Mouse (Mus musculus) heart, embryonic 13.5 days (tissue): ENCODE measurements at regions not wholly inside any gene's neighbourhood (a gene's known extent, or its start where the extent isn't known, plus 50 kb on each side); places are given as distances from the start of the nearest gene placed in this dataset.
A peak's percentile ranks its signal among the peaks of the same experiment; 100 is the strongest.

Experiments
- ATAC-seq: fragments of 200-750 bp; cut with Nextera tagmentation; 2 replicates; pipeline ENCODE4 v1.8.0; 2017; ENCODE audit warnings: moderate TSS enrichment; ENCODE audit not compliant: insufficient number of reproducible peaks, low FRiP score, low TSS enrichment; ENCODE audit errors: extremely low read depth
- H3K27ac ChIP-seq: fragments of 300-500 bp; sonication (generic); replicated peaks from 2 replicates; pipeline ENCODE4 v1.5.1; 2015; ENCODE audit warnings: moderate library complexity, mild to moderate bottlenecking, inconsistent platforms
- H3K27me3 ChIP-seq: fragments of 300-500 bp; sonication (generic); replicated peaks from 2 replicates; pipeline ENCODE4 v1.6.1; 2015; ENCODE audit warnings: mild to moderate bottlenecking, inconsistent platforms
- H3K36me3 ChIP-seq: fragments of 300-500 bp; sonication (generic); 2 replicates; pipeline ENCODE4 v1.6.1; 2015; ENCODE audit warnings: mild to moderate bottlenecking, inconsistent platforms
- H3K4me1 ChIP-seq: fragments of 300-500 bp; sonication (generic); 2 replicates; pipeline ENCODE4 v1.6.1; 2015; ENCODE audit warnings: inconsistent platforms
- H3K4me2 ChIP-seq: fragments of 300-500 bp; sonication (generic); 2 replicates; pipeline ENCODE4 v1.6.1; 2015; ENCODE audit warnings: inconsistent platforms, mild to moderate bottlenecking, moderate library complexity
- H3K4me3 ChIP-seq: fragments of 300-500 bp; sonication (generic); 2 replicates; pipeline ENCODE4 v1.5.1; 2015; ENCODE audit warnings: moderate library complexity, mild to moderate bottlenecking, inconsistent platforms
- H3K9ac ChIP-seq: fragments of 300-500 bp; sonication (generic); 2 replicates; pipeline ENCODE4 v1.6.1; 2015; ENCODE audit warnings: inconsistent platforms, mild to moderate bottlenecking, moderate library complexity
- H3K9me3 ChIP-seq: fragments of 300-500 bp; sonication (generic); 2 replicates; pipeline ENCODE4 v1.6.1; 2016; ENCODE audit warnings: inconsistent platforms
- WGBS: fragments of 180-500 bp; shearing (Covaris S2); methylation state at CpG from one replicate; pipeline ENCODE4 v1.1.7; 2015; ENCODE audit warnings: mixed read lengths; 5-methylcytosine and 5-hydroxymethylcytosine counted together

DNA sequence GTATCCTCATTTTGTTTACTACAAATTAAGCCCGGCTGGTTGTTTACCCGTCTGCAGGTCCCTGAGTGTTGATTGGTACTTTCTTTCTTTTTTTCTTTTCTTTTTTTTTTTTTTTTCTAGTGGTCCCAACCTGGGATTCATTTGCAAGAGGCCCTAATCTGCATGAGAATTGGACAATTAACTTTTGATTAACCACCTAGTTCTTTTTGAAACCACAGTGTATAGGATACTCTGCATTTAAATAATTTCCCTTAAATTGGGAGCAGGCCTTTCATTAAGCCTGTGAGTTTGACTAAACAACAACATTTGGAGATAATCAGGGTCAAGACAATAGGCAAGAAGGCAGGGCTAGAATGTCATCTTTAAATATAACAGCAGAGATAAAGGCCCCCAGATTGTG is 78.5 kb upstream of the Mki67 start:
- Histone ChIP-seq H3K4me2 (no peak overlapping the region), H3K9me3 (no peaks in the 10 kb centered on the region), H3K9ac (no peak overlapping the region), H3K27me3 (no peaks in the 10 kb centered on the region), H3K4me3 (no peak overlapping the region), H3K36me3 (no peaks in the 10 kb centered on the region), H3K4me1 (peaks cover 24% of the 10 kb centered on the region), H3K27ac (no peak overlapping the region)
- ATAC-seq = no peak
- 69% methylated on average over 2 of the region's 2 CpGs for whole genome bisulfite sequencing

DNA sequence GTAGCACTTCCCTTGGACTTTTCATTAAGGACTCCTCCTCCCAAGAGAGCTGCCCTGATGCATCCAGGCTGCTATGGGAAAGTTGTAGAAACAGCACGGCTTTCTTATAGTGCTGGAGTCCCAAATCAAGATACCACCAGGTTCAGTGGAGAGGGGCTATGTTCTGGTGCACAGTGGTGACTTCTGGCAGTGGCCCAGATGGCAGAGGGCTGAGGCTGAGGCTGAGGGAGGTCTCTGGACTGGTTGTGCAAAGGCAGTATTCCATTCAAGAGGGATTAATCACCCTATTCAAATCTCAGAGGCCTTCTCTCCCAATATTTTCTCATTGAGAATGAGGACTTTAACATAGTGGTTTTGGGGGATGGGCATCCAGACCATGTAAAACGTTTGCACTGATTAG is 82.3 kb upstream of the Mki67 start:
- ATAC-seq = no peak
- no peaks in the 10 kb centered on the region for H3K36me3 ChIP-seq
- H3K4me1 ChIP-seq = peaks cover 15% of the 10 kb centered on the region
- 30% methylated on average over 2 of the region's 2 CpGs for WGBS
- H3K9me3 ChIP-seq = no peaks in the 10 kb centered on the region
- no peak overlapping the region for H3K9ac ChIP-seq
- H3K4me2 ChIP-seq = no peak overlapping the region
- H3K27ac ChIP-seq = no peak overlapping the region
- no peaks in the 10 kb centered on the region for H3K27me3 ChIP-seq
- H3K4me3 ChIP-seq = no peak overlapping the region

DNA sequence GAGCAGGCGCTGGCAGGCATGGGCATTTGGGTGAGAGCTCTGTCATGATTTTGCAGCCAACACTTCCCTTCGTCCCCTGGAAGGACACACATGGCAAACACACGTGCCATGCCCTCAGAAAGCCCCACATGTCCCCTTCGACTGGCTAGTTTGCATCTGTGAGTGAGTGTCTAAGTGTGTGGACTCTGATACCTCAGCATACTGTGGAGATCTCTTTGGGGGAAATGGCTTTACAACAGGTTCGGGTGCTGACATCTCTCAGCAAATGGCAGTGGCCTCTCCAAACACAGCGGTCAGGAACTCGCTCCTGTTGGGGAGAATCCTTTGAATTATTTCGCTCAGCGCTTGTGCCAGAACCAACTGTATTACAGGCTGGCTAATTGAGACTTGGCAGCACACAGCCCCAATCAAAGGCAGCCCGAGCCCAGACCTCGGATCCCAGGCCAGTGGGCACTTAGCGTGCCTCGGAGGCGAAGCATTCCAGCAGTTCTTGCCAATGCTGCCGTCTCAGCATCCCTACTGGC is 86.5 kb upstream of the Mki67 start:
- ATAC-seq = no peak
- no peak overlapping the region for H3K27ac ChIP-seq
- H3K4me2 ChIP-seq = no peak overlapping the region

DNA sequence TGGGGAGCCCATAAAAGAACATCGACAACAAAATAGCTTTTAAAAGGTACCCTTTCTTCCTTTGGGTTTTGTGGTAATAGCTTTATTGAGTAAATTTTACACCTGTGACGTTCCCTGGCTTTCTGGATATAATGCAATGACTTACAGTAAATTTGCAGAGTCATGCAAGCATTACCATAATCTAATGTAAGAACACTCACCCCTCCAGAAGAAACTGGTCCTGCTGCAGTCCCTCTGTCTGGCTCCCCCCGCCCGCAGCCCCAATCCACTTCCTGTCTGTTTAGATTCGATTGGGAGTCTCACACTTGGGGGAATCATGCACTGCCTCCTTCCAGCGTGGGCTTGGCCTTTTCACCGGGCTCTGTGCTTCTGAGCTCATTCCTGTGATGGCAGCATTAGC is 88.6 kb upstream of the Mki67 start:
- Histone ChIP-seq H3K4me2 (no peak overlapping the region), H3K9me3 (no peaks in the 10 kb centered on the region), H3K4me1 (peaks cover 3% of the 10 kb centered on the region), H3K27ac (no peak overlapping the region), H3K9ac (no peak overlapping the region), H3K36me3 (no peaks in the 10 kb centered on the region), H3K27me3 (0 out of 2 replicates have a peak, but pooled peaks cover 3% of the 10 kb centered on the region), H3K4me3 (no peak overlapping the region)
- no peak for ATAC-seq
- WGBS = 38% methylated on average over 7 of the region's 7 CpGs

More for the DNA sequence above, 86.5 kb upstream of the Mki67 start:
- Histone ChIP-seq H3K27me3 (no peaks in the 10 kb centered on the region), H3K4me1 (no peaks in the 10 kb centered on the region), H3K9ac (no peak overlapping the region), H3K36me3 (no peaks in the 10 kb centered on the region), H3K9me3 (no peaks in the 10 kb centered on the region), H3K4me3 (no peak overlapping the region)
- WGBS = 72% methylated on average over 15 of the region's 15 CpGs

DNA sequence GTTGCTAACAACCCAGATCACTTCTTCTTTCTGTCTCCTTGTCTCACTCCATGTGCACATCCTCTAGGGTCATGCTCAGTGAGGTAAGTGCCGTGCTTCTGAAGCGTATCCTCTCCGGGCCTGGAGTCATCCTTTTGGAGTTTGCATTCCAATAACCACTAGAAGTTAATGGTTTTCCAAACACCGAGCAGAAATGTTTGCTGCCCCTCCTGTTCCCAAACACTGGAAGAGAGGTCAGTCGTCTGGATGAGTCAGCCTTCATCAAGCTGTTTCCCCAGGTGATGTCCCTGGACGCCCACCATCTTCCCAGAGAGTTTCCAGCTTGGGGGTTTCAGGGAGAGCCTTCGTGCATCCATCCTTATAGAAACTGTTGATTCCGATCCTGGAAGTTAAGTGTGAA is 90.0 kb upstream of the Mki67 start:
- Histone ChIP-seq H3K27me3 (0 out of 2 replicates have a peak, but pooled peaks cover 3% of the 10 kb centered on the region), H3K36me3 (no peaks in the 10 kb centered on the region), H3K27ac (no peak overlapping the region), H3K9ac (no peak overlapping the region), H3K4me2 (no peak overlapping the region), H3K4me1 (peaks cover 9% of the 10 kb centered on the region), H3K9me3 (no peaks in the 10 kb centered on the region), H3K4me3 (no peak overlapping the region)
- no peak for ATAC-seq
- WGBS = 84% methylated on average over 8 of the region's 8 CpGs

DNA sequence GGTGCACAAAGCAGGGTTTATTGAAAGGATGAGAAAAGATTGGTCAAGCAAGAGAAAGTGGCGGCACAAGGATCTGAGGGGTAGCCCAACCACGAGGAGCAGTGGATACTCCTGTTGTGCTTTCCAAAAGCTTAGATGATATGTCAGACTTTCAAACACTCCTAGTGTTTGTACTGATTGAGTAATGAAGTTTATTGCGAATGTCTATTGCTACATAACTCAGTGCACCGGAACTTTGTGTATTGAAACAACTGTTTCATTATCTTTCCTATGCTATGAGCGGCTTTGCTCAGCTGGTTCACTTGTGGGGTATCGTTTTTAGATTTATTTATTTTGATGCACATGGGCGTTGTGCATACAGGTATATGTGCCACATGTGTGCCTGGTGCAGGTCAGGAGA is 90.5 kb upstream of the Mki67 start:
- H3K36me3 ChIP-seq = no peaks in the 10 kb centered on the region
- H3K27me3 ChIP-seq = 0 out of 2 replicates have a peak, but pooled peaks cover 3% of the 10 kb centered on the region
- peaks cover 12% of the 10 kb centered on the region for H3K4me1 ChIP-seq
- H3K4me3 ChIP-seq = no peak overlapping the region
- no peak overlapping the region for H3K4me2 ChIP-seq
- H3K9ac ChIP-seq = no peak overlapping the region
- H3K9me3 ChIP-seq = no peaks in the 10 kb centered on the region
- H3K27ac ChIP-seq = no peak overlapping the region
- no peak for ATAC-seq
- 85% methylated on average over 7 of the region's 7 CpGs for WGBS

DNA sequence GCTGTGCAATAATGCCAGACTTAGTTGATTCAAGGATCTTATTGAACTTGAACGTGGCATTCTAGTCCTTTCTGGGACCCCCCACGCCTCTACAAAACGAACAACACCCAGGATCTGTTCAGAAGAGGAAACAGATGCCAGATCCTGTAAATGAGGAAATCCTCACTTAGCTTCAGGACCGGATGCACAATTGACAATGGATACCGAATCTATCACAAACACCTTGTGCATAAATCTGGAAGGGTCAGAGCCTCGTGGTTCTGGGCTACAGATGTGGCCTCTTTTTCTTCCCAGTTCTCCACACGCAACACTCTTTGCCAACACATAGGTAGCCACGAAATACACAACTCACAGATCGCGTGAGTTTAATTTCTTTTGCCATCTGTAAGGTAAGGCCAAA is 93.0 kb upstream of the Mki67 start:
- no peak for ATAC-seq
- 63% methylated on average over 10 of the region's 10 CpGs for WGBS
- Histone ChIP-seq H3K36me3 (no peaks in the 10 kb centered on the region), H3K4me2 (peak overlapping the region; percentile 4; the same call in 1 of the 2 replicates), H3K9ac (no peak overlapping the region), H3K4me1 (peaks cover 12% of the 10 kb centered on the region), H3K4me3 (no peak overlapping the region), H3K27me3 (0 out of 2 replicates have a peak, but pooled peaks cover 3% of the 10 kb centered on the region), H3K27ac (no peak overlapping the region), H3K9me3 (no peaks in the 10 kb centered on the region)

DNA sequence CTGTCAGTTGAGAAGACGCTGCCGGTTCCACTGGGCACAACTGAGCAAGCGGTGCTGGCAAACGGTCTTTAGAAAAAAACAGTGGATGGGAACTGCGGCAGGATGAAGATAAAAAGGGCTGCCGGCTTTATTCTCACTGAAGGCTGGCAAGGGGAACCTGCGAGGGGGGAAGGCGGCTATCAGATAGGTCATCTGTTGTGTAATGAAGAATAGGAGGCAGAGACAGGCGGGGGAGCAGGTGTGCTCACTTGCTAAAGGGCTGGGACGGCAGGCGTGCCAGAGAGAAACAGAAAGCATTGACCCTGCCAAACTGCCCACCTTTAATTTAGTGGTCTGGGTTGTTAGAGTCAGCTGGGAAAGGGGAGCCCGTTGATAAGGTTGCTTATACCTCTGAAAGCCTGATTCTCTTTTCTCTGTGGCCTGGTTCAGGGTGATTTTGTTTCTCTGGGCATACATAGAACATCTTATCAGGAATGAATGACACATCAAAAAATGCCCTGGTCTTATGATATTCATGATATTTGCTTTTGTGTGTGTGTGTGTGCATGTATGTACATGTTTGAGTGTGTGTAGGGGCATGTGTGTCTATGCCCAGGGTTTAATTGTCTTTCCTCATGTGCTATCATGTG is 93.7 kb upstream of the Mki67 start:
- no peak overlapping the region for H3K4me3 ChIP-seq
- 45% methylated on average over 12 of the region's 12 CpGs for WGBS
- H3K36me3 ChIP-seq = no peaks in the 10 kb centered on the region
- ATAC-seq = no peak
- no peak overlapping the region for H3K9ac ChIP-seq
- peaks cover 12% of the 10 kb centered on the region for H3K4me1 ChIP-seq
- H3K27ac ChIP-seq = no peak overlapping the region
- 0 out of 2 replicates have a peak, but pooled peaks cover 3% of the 10 kb centered on the region for H3K27me3 ChIP-seq
- peak overlapping the region; percentile 4; the same call in 1 of the 2 replicates for H3K4me2 ChIP-seq
- no peaks in the 10 kb centered on the region for H3K9me3 ChIP-seq

DNA sequence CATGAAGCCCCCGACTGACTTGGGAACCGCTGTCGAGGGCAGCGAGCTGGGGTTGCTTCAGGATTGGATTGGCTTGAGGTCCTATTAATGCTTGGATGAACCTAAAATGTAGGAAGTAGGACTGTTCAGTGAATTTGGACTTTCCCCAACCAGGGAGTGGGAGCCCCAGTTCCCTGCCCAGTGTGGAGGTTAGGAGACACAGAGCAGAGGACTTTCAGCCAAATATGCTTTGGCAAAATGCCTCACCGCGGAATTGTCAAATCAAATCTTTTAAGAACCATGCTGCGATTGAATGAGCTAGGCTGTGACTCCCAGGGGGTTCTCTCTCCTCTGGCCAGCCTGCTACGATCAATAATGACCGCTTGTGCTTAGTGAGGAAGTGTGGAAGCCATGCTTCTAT is 94.8 kb upstream of the Mki67 start:
- WGBS = 78% methylated on average over 9 of the region's 9 CpGs
- Histone ChIP-seq H3K27ac (no peak overlapping the region), H3K9ac (no peak overlapping the region), H3K36me3 (no peaks in the 10 kb centered on the region), H3K27me3 (0 out of 2 replicates have a peak, but pooled peaks cover 3% of the 10 kb centered on the region), H3K4me1 (peaks cover 12% of the 10 kb centered on the region), H3K4me3 (no peak overlapping the region), H3K9me3 (no peaks in the 10 kb centered on the region), H3K4me2 (no peak overlapping the region)
- ATAC-seq = no peak

DNA sequence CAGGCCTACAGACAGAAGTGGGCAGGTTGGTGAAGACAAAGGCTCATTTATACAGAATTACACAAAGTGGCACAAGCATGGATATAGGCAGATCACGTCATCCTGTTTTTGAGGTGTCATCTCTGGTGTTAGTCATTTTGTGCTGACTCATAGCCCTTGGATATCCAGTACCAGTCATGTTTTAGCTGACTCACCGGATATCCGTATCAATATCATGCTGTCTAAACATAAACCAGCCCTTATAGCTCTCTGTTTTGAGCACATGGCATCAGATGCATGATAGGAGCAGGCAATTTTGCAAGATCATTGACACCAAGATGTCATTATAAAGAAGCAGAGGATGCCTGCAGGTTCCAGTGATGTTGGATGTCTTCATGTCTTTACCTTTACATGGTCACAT is 97.5 kb upstream of the Mki67 start:
- peak; percentile 67 for ATAC-seq
- H3K4me2 ChIP-seq = no peak overlapping the region; the same call in 1 of the 2 replicates

DNA sequence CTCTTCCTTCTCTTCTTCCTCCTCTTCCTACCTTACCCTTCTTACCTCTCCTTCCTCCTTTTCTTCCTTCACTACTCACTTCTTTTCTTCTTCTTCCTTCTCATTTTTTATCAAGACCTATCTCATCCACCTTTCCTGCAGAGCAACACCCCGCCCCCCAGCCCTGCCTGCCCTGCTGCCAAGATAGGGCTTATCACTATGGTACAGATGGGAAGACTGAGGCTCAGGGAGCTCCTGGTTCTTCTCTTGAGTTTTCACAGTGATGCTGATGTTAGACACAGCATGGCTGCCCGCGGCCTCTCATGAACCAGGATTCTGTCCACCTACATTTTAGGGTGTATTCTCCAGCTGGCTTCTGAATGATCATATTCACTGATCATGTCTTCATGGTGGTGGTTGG is 100.0 kb upstream of the Mki67 start:
- H3K36me3 ChIP-seq = no peaks in the 10 kb centered on the region
- 75% methylated on average over 3 of the region's 3 CpGs for WGBS
- peak overlapping the region; percentile 24; the same call in 1 of the 2 replicates for H3K4me2 ChIP-seq
- H3K27me3 ChIP-seq = no peaks in the 10 kb centered on the region
- no peaks in the 10 kb centered on the region for H3K9me3 ChIP-seq
- H3K4me3 ChIP-seq = no peak overlapping the region
- no peak overlapping the region for H3K9ac ChIP-seq
- H3K4me1 ChIP-seq = peaks cover 3% of the 10 kb centered on the region
- H3K27ac ChIP-seq = peak overlapping the region; percentile 48
- peak; percentile 53 for ATAC-seq

More for the DNA sequence above, 97.5 kb upstream of the Mki67 start:
- Histone ChIP-seq H3K36me3 (no peaks in the 10 kb centered on the region), H3K9ac (no peak overlapping the region), H3K9me3 (no peaks in the 10 kb centered on the region), H3K27me3 (0 out of 2 replicates have a peak, but pooled peaks cover 3% of the 10 kb centered on the region), H3K4me1 (peaks cover 12% of the 10 kb centered on the region), H3K27ac (peak overlapping the region; percentile 56; the same call in 1 of the 2 replicates), H3K4me3 (no peak overlapping the region)
- WGBS = 77% methylated on average over 3 of the region's 3 CpGs

DNA sequence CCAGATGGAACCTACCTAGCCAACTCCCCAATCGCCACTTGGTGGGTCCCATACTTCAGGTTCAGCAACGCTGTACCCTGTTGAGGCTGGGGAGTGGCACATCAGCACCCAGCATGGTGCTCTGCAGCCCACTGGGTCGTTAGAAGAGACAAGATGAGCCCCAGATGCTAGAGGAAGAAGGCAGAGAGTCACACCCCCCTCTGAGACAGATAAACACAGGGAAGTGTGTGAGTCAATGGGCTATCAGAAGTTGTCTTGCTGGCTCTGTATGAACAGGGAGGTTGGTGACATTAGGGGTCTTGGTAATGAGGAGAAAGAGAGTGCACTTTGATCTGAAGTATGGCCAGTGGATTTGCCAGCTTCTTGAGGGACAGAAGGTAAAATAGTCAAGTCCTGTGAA is 101.7 kb upstream of the Mki67 start:
- ATAC-seq = no peak
- H3K4me3 ChIP-seq = no peak overlapping the region
- peak overlapping the region; percentile 13; the same call in 1 of the 2 replicates for H3K27ac ChIP-seq
- no peaks in the 10 kb centered on the region for H3K27me3 ChIP-seq
- no peak overlapping the region for H3K4me2 ChIP-seq
- H3K4me1 ChIP-seq = no peaks in the 10 kb centered on the region
- H3K9me3 ChIP-seq = no peaks in the 10 kb centered on the region
- H3K36me3 ChIP-seq = no peaks in the 10 kb centered on the region
- whole genome bisulfite sequencing = 28% methylated on average over 3 of the region's 3 CpGs
- H3K9ac ChIP-seq = no peak overlapping the region
